Mouse (Mus musculus) midbrain, postnatal 0 days (tissue): ENCODE data around the gene Rsph14. TPM values are rescaled to one million over a fixed set of nuclear protein-coding genes. Genes with fewer than 3 reads are reported as not detected.

Experiments
- ATAC-seq: fragments of 200-750 bp; cut with Nextera tagmentation; 2 replicates; pipeline ENCODE4 v1.8.0; 2017; ENCODE audit warnings: moderate number of reproducible peaks, mild to moderate bottlenecking, moderate TSS enrichment, moderate library complexity; ENCODE audit not compliant: low FRiP score
- DNase-seq: peaks from one replicate; pipeline ENCODE4 v3.0.0-alpha.2; 2015; ENCODE audit warnings: low spot score
- H3K27ac ChIP-seq: fragments of 300-500 bp; sonication (generic); 2 replicates; pipeline ENCODE4 v1.5.1; 2014; ENCODE audit warnings: low read depth, mild to moderate bottlenecking, low read length, mixed read lengths
- H3K27me3 ChIP-seq: fragments of 300-500 bp; sonication (generic); 2 replicates; pipeline ENCODE4 v1.6.1; 2014; ENCODE audit warnings: low read length, control low read depth, mixed read lengths; ENCODE audit not compliant: insufficient read depth
- H3K36me3 ChIP-seq: fragments of 300-500 bp; sonication (generic); 2 replicates; pipeline ENCODE4 v1.6.1; 2014; ENCODE audit warnings: low read length, control low read depth, mixed read lengths; ENCODE audit not compliant: insufficient read depth
- H3K4me1 ChIP-seq: fragments of 300-500 bp; sonication (generic); 2 replicates; pipeline ENCODE4 v1.6.1; 2014; ENCODE audit warnings: mild to moderate bottlenecking, control low read depth, antibody characterized with exemption, low read length, mixed read lengths; ENCODE audit not compliant: insufficient read depth
- H3K4me2 ChIP-seq: fragments of 300-500 bp; sonication (generic); 2 replicates; pipeline ENCODE4 v1.6.1; 2014; ENCODE audit warnings: low read depth, mild to moderate bottlenecking, low read length, mixed read lengths; ENCODE audit not compliant: poor library complexity, severe bottlenecking
- H3K4me3 ChIP-seq: fragments of 300-500 bp; sonication (generic); 2 replicates; pipeline ENCODE4 v1.5.1; 2014; ENCODE audit warnings: low read depth, mild to moderate bottlenecking, low read length, moderate library complexity
- H3K9ac ChIP-seq: fragments of 300-500 bp; sonication (generic); replicated peaks from 2 replicates; pipeline ENCODE4 v1.6.1; 2014; ENCODE audit warnings: mild to moderate bottlenecking, low read length, moderate library complexity, mixed read lengths; ENCODE audit not compliant: poor library complexity, severe bottlenecking
- H3K9me3 ChIP-seq: fragments of 300-500 bp; sonication (generic); 2 replicates; pipeline ENCODE4 v1.6.1; 2016; ENCODE audit warnings: low read length, control low read depth
- CTCF ChIP-seq: IDR thresholded peaks from 2 replicates; pipeline ENCODE4 v1.5.1; 2016; ENCODE audit warnings: antibody characterized with exemption, mild to moderate bottlenecking
- WGBS: fragments of 180-500 bp; shearing (Covaris S2); extraction: QIAGEN DNeasy Blood & Tissue Kit; methylation state at CpG from one replicate; pipeline ENCODE4 v1.1.7; 2014; 5-methylcytosine and 5-hydroxymethylcytosine counted together
- polyA plus RNA-seq: library from polyadenylated mRNA; unstranded; fragments of >200 nt; fragmentation: Nextera tagmentation; extraction: Ambion mirVana; gene quantifications from 2 replicates; pipeline ENCODE4 v1.2.1, GENCODE M21; 2015
- total RNA-seq: library from RNA; depleted of rRNA; stranded (reverse); fragments of >200 nt; gene quantifications from 2 replicates; pipeline ENCODE4 v1.2.3, GENCODE M21; 2014

Gene Rsph14
- total and polyA plus RNA-seq, 2 experiments from 2014 or later: 0.27 to 1.2 TPM

DNA sequence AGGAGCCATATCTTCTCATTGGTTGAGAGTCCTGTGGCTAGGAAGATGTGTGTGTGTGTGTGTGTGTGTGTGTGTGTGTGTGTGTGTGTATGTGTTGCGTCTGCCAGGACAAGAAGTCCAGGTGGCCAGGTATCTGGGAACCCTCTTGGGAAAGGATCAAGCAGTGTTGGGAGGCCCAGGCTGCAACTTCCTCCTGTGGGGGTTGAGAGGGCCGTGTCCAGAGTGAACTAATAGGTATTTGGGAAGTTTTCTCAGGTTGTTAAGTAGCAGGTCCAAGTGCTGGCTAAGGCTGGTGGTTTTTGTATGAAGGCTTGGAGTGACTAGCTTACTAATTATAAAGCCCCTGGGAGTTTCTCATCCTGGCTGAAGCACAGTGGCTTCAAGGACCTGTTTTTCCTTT lies 35.7 kb upstream of the Rsph14 start:
- no peak for TF ChIP-seq CTCF
- no peak for DNase-seq
- H3K9ac ChIP-seq: no peak overlapping the region
- no peak overlapping the region for H3K4me2 ChIP-seq
- H3K36me3 ChIP-seq: no peaks in the 10 kb centered on the region
- no peak overlapping the region for H3K4me3 ChIP-seq
- WGBS: 59% methylated on average over 2 of the region's 2 CpGs
- no peak for ATAC-seq
- no peak overlapping the region for H3K27ac ChIP-seq
- H3K9me3 ChIP-seq: no peaks in the 10 kb centered on the region
- peaks cover 25% of the 10 kb centered on the region for H3K4me1 ChIP-seq
- no peaks in the 10 kb centered on the region for H3K27me3 ChIP-seq

DNA sequence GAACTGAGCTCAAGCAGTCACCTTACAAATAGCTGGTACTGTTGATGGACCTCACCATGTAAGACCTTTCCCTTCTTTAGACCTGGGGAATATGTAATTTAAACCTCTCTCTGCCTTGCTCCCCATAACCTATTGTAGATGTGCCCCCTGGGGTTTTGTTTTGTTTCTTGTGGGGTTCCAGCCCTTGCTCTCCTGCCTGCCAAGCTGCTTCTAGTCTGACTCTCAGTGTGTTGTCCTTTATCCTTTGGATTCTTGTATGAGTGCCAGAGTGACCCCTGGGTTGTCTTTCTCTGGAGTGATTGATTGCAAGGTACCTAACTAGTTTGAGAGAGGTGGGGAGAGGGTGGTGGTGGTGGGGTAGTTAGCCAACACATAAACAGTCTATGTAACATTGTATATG lies 35.1 kb upstream of the Rsph14 start:
- no peaks in the 10 kb centered on the region for H3K9me3 ChIP-seq
- H3K9ac ChIP-seq: no peak overlapping the region
- no peaks in the 10 kb centered on the region for H3K36me3 ChIP-seq
- ATAC-seq (no peak), DNase-seq (no peak)
- H3K27ac ChIP-seq: no peak overlapping the region
- no peaks in the 10 kb centered on the region for H3K27me3 ChIP-seq
- H3K4me2 ChIP-seq: no peak overlapping the region
- peaks cover 31% of the 10 kb centered on the region for H3K4me1 ChIP-seq
- no peak overlapping the region for H3K4me3 ChIP-seq
- no peak for TF ChIP-seq CTCF

DNA sequence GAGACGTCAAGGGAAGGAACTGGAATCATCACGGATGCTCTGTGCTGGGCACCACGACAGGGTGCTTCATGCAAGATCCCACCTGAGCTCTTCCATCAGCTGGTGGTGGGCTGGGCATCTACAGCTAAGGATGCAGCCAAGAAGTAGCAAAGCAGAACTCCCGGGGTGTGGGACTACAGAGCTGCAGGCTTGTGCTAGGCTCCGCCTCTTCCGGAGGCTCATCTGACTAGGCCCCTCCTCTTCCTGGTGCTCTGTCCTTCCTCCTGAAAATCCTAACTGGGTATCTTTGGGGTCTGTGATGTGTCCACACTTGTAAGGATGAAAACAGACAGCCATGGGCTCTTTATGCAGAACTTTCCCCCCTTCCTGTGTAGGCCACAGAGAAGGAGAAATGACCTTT lies 33.3 kb upstream of the Rsph14 start:
- H3K4me2 ChIP-seq: peak overlapping the region; percentile 18; the same call in 1 of the 2 replicates
- H3K27ac ChIP-seq: no peak overlapping the region
- no peak for TF ChIP-seq CTCF
- ATAC-seq (no peak), DNase-seq (no peak)
- no peak overlapping the region for H3K9ac ChIP-seq
- H3K4me3 ChIP-seq: no peak overlapping the region
- H3K4me1 ChIP-seq: peaks cover 33% of the 10 kb centered on the region
- WGBS: 72% methylated on average over 6 of the region's 6 CpGs
- no peaks in the 10 kb centered on the region for H3K27me3 ChIP-seq
- H3K36me3 ChIP-seq: no peaks in the 10 kb centered on the region
- H3K9me3 ChIP-seq: no peaks in the 10 kb centered on the region

DNA sequence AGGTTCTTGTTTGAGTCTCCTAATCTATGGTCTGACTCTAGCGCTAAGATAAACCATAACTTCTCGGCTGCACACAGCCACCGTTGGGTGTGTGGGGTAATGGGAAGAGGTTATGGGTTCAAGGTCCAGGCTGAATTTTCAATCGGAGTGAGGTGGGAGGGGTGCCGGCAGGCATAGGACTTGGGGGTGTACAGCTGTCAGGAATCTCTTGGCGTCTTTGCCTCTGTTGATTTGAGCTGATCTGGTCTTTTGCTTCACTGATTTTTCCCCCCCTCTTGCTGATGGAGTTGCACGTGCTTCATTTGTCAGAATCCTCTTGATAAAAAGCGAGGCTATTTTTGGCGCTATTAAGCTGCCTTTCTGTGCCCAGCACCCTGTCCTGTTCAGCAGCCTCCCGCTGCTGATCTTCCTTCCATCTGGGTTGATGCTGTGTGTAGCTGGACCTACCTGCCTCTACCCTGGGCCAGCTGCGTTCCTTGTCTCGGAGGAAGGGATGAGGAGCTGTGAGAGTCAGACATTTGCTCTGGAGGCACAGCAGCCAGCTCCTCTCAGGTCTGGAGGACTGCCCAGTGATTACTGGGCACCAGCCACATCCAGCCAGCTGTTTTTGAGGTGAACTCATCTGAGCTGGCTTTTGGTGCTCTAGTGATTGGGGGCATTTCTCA lies 31.0 kb upstream of the Rsph14 start:
- 40% methylated on average over 12 of the region's 12 CpGs for WGBS
- ATAC-seq: no peak
- no peak overlapping the region for H3K27ac ChIP-seq
- peak overlapping the region; percentile 95 for H3K4me2 ChIP-seq
- H3K36me3 ChIP-seq: no peaks in the 10 kb centered on the region
- no peaks in the 10 kb centered on the region for H3K9me3 ChIP-seq
- H3K4me1 ChIP-seq: peaks cover 37% of the 10 kb centered on the region
- TF ChIP-seq CTCF: no peak
- H3K9ac ChIP-seq: peak overlapping the region; percentile 33; the same call in 1 of the 2 replicates
- peak overlapping the region; percentile 64 for H3K4me3 ChIP-seq
- DNase-seq: no peak
- no peaks in the 10 kb centered on the region for H3K27me3 ChIP-seq

DNA sequence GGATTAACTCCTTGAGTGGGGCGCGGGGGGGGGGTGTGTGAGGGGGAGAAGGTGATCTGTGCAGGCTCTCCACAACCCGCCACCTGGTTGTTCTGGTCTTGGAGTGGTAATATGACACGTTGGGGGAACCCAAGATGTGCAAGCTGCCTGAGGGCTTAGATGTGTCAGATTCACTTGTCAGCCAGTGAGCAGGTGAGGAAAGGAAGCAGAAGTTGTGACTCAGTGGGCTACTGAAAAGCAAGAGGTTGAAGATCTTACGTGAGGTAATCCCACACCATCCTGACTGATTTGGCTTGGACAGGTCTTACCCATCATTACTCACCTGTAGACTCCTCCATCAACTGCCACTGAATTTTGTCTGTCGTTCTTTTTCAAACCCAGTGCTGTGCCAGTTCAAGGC lies 30.2 kb upstream of the Rsph14 start:
- Histone ChIP-seq H3K4me1 (peaks cover 37% of the 10 kb centered on the region), H3K4me2 (peak overlapping the region; percentile 95)
- TF ChIP-seq CTCF: no peak

DNA sequence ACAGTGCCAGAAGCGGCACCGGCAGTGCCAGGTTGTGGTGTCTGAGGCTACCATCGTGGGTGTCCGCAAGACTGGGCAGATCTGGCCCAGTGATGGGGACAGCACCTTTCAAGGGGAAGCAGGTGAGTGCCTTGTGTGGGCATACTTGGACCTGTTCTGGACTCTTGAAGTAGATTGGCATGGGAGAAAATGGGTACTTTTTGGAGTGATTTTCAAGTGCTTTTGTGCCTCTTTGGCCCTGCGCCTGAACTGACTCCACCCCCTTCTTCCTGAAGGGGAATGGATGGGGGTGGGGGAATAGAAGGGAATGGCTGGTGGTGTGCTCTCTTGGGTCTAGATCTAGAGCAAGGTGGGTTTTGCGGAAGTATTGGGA lies 29.8 kb upstream of the Rsph14 start:
- TF ChIP-seq CTCF: no peak

More for the DNA sequence above, 30.2 kb upstream of the Rsph14 start:
- Histone ChIP-seq H3K27ac (no peak overlapping the region), H3K4me3 (peak overlapping the region; percentile 64), H3K27me3 (no peaks in the 10 kb centered on the region), H3K9me3 (no peaks in the 10 kb centered on the region), H3K36me3 (no peaks in the 10 kb centered on the region), H3K9ac (peak overlapping the region; percentile 73; the same call in 1 of the 2 replicates)
- no peak for DNase-seq
- WGBS: 42% methylated on average over 6 of the region's 6 CpGs
- no peak for ATAC-seq

More for the DNA sequence above, 29.8 kb upstream of the Rsph14 start:
- H3K27ac ChIP-seq: no peak overlapping the region
- H3K27me3 ChIP-seq: no peaks in the 10 kb centered on the region
- H3K4me3 ChIP-seq: peak overlapping the region; percentile 64
- 21% methylated on average over 6 of the region's 6 CpGs for WGBS
- peak overlapping the region; percentile 73 for H3K9ac ChIP-seq
- peaks cover 37% of the 10 kb centered on the region for H3K4me1 ChIP-seq
- H3K36me3 ChIP-seq: no peaks in the 10 kb centered on the region
- H3K4me2 ChIP-seq: peak overlapping the region; percentile 95
- DNase-seq: no peak
- no peak for ATAC-seq
- H3K9me3 ChIP-seq: no peaks in the 10 kb centered on the region
